Mouse (Mus musculus) kidney, postnatal 0 days (tissue): ENCODE measurements at regions not wholly inside any gene's neighbourhood (a gene's known extent, or its start where the extent isn't known, plus 50 kb on each side); places are given as distances from the start of the nearest gene placed in this dataset.

ENCODE experiments used
- ATAC-seq: fragments of 200-750 bp; cut with Nextera tagmentation; replicated peaks from 2 replicates; pipeline ENCODE4 v1.8.0; 2017; ENCODE audit warnings: low read depth, moderate number of reproducible peaks, moderate TSS enrichment, moderate library complexity; ENCODE audit not compliant: low FRiP score
- DNase-seq: peaks from one replicate; pipeline ENCODE4 v3.0.0-alpha.2; 2016; ENCODE audit warnings: low spot score
- H3K27ac ChIP-seq: fragments of 300-500 bp; sonication (generic); 2 replicates; pipeline ENCODE4 v1.5.1; 2014; ENCODE audit warnings: mild to moderate bottlenecking
- H3K27me3 ChIP-seq: fragments of 300-500 bp; sonication (generic); 2 replicates; pipeline ENCODE4 v1.6.1; 2014; ENCODE audit warnings: low read length, mixed read lengths; ENCODE audit not compliant: insufficient read depth
- H3K36me3 ChIP-seq: fragments of 300-500 bp; sonication (generic); 2 replicates; pipeline ENCODE4 v1.6.1; 2014; ENCODE audit warnings: low read length, mixed read lengths; ENCODE audit not compliant: insufficient read depth
- H3K4me1 ChIP-seq: fragments of 300-500 bp; sonication (generic); replicated peaks from 2 replicates; pipeline ENCODE4 v1.6.1; 2014; ENCODE audit warnings: antibody characterized with exemption, low read length, mixed read lengths; ENCODE audit not compliant: insufficient read depth
- H3K4me2 ChIP-seq: fragments of 300-500 bp; sonication (generic); 2 replicates; pipeline ENCODE4 v1.6.1; 2014; ENCODE audit warnings: mild to moderate bottlenecking, low read length, moderate library complexity, mixed read lengths
- H3K4me3 ChIP-seq: fragments of 300-500 bp; sonication (generic); replicated peaks from 2 replicates; pipeline ENCODE4 v1.5.1; 2014; ENCODE audit warnings: low read depth, low read length
- H3K9ac ChIP-seq: fragments of 300-500 bp; sonication (generic); 2 replicates; pipeline ENCODE4 v1.6.1; 2014; ENCODE audit warnings: low read depth, low read length
- H3K9me3 ChIP-seq: fragments of 300-500 bp; sonication (generic); replicated peaks from 2 replicates; pipeline ENCODE4 v1.6.1; 2016; ENCODE audit warnings: low read length, inconsistent platforms, mixed read lengths
- CTCF ChIP-seq: IDR thresholded peaks from 2 replicates; pipeline ENCODE4 v1.5.1; 2016; ENCODE audit warnings: antibody characterized with exemption, low read depth, mild to moderate bottlenecking, moderate library complexity
- WGBS: fragments of 180-500 bp; shearing (Covaris S2); extraction: QIAGEN DNeasy Blood & Tissue Kit; methylation state at CpG from one replicate; pipeline ENCODE4 v1.1.7; 2014; 5-methylcytosine and 5-hydroxymethylcytosine counted together

- DNase-seq: no peak
- H3K9me3 ChIP-seq: no peaks in the 10 kb centered on the region
- no peak overlapping the region for H3K4me3 ChIP-seq
- H3K4me1 ChIP-seq: no peaks in the 10 kb centered on the region
- H3K4me2 ChIP-seq: no peak overlapping the region
- TF ChIP-seq CTCF: no peak
- no peak overlapping the region for H3K9ac ChIP-seq
- no peaks in the 10 kb centered on the region for H3K27me3 ChIP-seq
- ATAC-seq: no peak
- H3K36me3 ChIP-seq: no peaks in the 10 kb centered on the region
- H3K27ac ChIP-seq: no peak overlapping the region
- 70% methylated on average over 3 of the region's 3 CpGs for WGBS
These were observed 210.6 kb downstream of the Ibtk start for GRCm38 (mm10) chr9:85538557-85538956.

GRCm38 (mm10) chr9:85528421-85528820, 201.3 kb upstream of the Tent5a start:
- Histone ChIP-seq H3K27ac (no peak overlapping the region), H3K4me1 (no peaks in the 10 kb centered on the region), H3K4me2 (no peak overlapping the region), H3K27me3 (no peaks in the 10 kb centered on the region), H3K36me3 (no peaks in the 10 kb centered on the region), H3K9ac (no peak overlapping the region), H3K4me3 (no peak overlapping the region), H3K9me3 (no peaks in the 10 kb centered on the region)
- TF ChIP-seq CTCF: no peak
- WGBS: 91% methylated on average over 3 of the region's 3 CpGs
- DNase-seq: no peak
- ATAC-seq: no peak

GRCm38 (mm10) chr9:85524733-85525132, 197.6 kb upstream of the Tent5a start:
- H3K4me1 ChIP-seq: no peaks in the 10 kb centered on the region
- DNase-seq (no peak), ATAC-seq (no peak)
- H3K27ac ChIP-seq: no peak overlapping the region
- no peaks in the 10 kb centered on the region for H3K36me3 ChIP-seq
- H3K9me3 ChIP-seq: no peaks in the 10 kb centered on the region
- no peak overlapping the region for H3K4me2 ChIP-seq
- no peak for TF ChIP-seq CTCF
- no peak overlapping the region for H3K4me3 ChIP-seq
- no peaks in the 10 kb centered on the region for H3K27me3 ChIP-seq
- H3K9ac ChIP-seq: no peak overlapping the region

- Histone ChIP-seq H3K4me1 (no peaks in the 10 kb centered on the region), H3K9ac (no peak overlapping the region), H3K4me2 (no peak overlapping the region), H3K27me3 (no peaks in the 10 kb centered on the region), H3K9me3 (no peaks in the 10 kb centered on the region), H3K27ac (no peak overlapping the region), H3K4me3 (no peak overlapping the region), H3K36me3 (no peaks in the 10 kb centered on the region)
- ATAC-seq (no peak), DNase-seq (no peak)
- TF ChIP-seq CTCF: peak; percentile 27; the same call in 1 of the 2 replicates
- 84% methylated on average over 2 of the region's 2 CpGs for WGBS
These were observed 194.2 kb upstream of the Tent5a start for GRCm38 (mm10) chr9:85521342-85521741.

- no peaks in the 10 kb centered on the region for H3K4me1 ChIP-seq
- H3K9ac ChIP-seq: no peak overlapping the region
- no peak overlapping the region for H3K27ac ChIP-seq
- ATAC-seq (no peak), DNase-seq (no peak)
- no peaks in the 10 kb centered on the region for H3K27me3 ChIP-seq
- no peak overlapping the region for H3K4me3 ChIP-seq
- H3K4me2 ChIP-seq: no peak overlapping the region
- no peaks in the 10 kb centered on the region for H3K9me3 ChIP-seq
- 72% methylated on average over 6 of the region's 6 CpGs for WGBS
- H3K36me3 ChIP-seq: no peaks in the 10 kb centered on the region
- TF ChIP-seq CTCF: no peak
These were observed 193.8 kb upstream of the Tent5a start for GRCm38 (mm10) chr9:85520941-85521340.

GRCm38 (mm10) chr9:85499006-85499405, 171.9 kb upstream of the Tent5a start:
- no peak overlapping the region for H3K27ac ChIP-seq
- no peaks in the 10 kb centered on the region for H3K27me3 ChIP-seq
- no peaks in the 10 kb centered on the region for H3K36me3 ChIP-seq
- H3K9me3 ChIP-seq: no peaks in the 10 kb centered on the region
- ATAC-seq (no peak), DNase-seq (peak; percentile 70)
- TF ChIP-seq CTCF: no peak
- H3K4me1 ChIP-seq: no peaks in the 10 kb centered on the region
- 51% methylated on average over 4 of the region's 4 CpGs for WGBS
- H3K9ac ChIP-seq: no peak overlapping the region
- H3K4me3 ChIP-seq: no peak overlapping the region
- H3K4me2 ChIP-seq: no peak overlapping the region

- no peaks in the 10 kb centered on the region for H3K27me3 ChIP-seq
- no peak overlapping the region for H3K27ac ChIP-seq
- H3K36me3 ChIP-seq: no peaks in the 10 kb centered on the region
- no peak overlapping the region for H3K9ac ChIP-seq
- no peak for TF ChIP-seq CTCF
- H3K4me3 ChIP-seq: no peak overlapping the region
- no peak overlapping the region for H3K4me2 ChIP-seq
- no peaks in the 10 kb centered on the region for H3K4me1 ChIP-seq
- DNase-seq (no peak), ATAC-seq (no peak)
- H3K9me3 ChIP-seq: no peaks in the 10 kb centered on the region
- WGBS: 83% methylated on average over 1 of the region's 1 CpGs
These were observed 170.2 kb upstream of the Tent5a start for GRCm38 (mm10) chr9:85497348-85497747.
